Mouse (Mus musculus) gastrocnemius, postnatal 10 days (tissue): ENCODE data around the gene Fhl1. TPM values are rescaled to one million over a fixed set of nuclear protein-coding genes. Genes with fewer than 3 reads are reported as not detected.

ENCODE experiments used
- DNase-seq: peaks from one replicate; pipeline ENCODE4 v3.0.0; 2021; ENCODE audit warnings: mixed read lengths
- long read RNA-seq, 2 experiments: library from polyadenylated mRNA; stranded (forward); transcript quantifications; one replicate each; pipeline ENCODE4 v2.0.0; 2021
- total RNA-seq, 2 experiments: library from RNA; stranded (reverse); gene quantifications; 2 replicates each; pipeline ENCODE4 v1.2.3; 2021

Fhl1 gene
- total RNA-seq: 1,000 to 10,000 TPM; 1,223 to 1,283 TPM
- long read RNA-seq, experiment 1, transcript Fhl1-202 (5 exons, 1,337 nt): minor isoform, 29 of 949 reads
- long read RNA-seq, experiment 1, transcript Fhl1-201 (7 exons, 2,356 nt): minor isoform, 7 of 949 reads
- long read RNA-seq, experiment 1, transcript Fhl1-204 (6 exons, 2,283 nt): major isoform, 606 of 949 reads
- long read RNA-seq, experiment 1, partial matches to known transcripts: 94 of 949 reads
- long read RNA-seq, experiment 1, other reads (novel, unspliced or antisense): 208 of 949 reads
- long read RNA-seq, experiment 2, transcript Fhl1-201 (7 exons, 2,356 nt): minor isoform, 8 of 763 reads
- long read RNA-seq, experiment 2, transcript Fhl1-202 (5 exons, 1,337 nt): minor isoform, 18 of 763 reads
- long read RNA-seq, experiment 2, transcript Fhl1-204 (6 exons, 2,283 nt): major isoform, 410 of 763 reads
- long read RNA-seq, experiment 2, partial matches to known transcripts: 61 of 763 reads
- long read RNA-seq, experiment 2, other reads (novel, unspliced or antisense): 265 of 763 reads

DNA sequence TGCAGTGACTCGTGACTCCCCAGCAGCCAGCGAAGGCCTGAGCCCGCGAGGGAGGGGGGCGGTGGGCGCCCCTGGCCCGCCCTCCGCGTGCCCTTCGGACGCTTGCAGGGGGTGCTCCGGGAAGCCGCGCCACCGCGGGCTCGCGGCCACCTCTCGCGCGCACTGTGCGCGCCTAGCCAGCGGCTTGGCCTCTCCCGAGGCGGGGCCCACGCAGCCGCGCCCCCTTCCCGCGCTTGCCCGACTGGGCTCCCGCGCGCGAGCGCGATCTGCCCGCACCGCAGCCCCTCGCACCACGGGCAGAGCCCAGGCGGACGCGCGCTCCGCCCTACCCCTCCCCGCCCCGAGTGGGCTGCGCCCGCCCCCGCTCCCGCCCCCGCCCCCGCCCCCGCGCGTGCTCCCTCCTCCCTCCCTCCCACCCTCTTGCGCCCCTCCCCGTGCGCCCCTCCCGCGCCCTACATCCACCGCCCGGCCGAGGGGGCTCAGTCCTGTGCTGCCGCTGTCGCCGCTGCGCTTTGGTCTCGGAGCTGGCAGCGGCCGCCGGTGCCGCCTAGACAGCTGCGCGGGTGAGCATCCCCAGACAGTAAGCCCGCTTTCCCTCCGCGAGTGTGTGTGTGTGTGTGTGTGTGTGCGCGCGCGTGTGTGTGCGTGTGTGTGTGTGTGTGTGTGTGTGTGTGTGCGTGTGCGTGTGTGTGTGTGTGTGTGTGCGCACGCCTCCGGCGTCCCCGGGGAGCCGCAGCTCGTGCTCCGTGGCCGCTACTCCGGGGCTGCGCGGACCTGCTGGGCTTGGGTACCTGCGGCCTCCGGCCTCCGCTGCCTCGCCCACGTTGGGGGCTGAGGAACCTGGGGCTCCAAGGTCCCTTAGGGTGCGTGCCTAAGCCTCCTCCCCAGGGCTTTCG, at the start of gene Fhl1:
Gene Fhl1, plus strand, starts transcription at position 482 of the 896 bp plus-strand sequence.
- peak; percentile 58 for DNase-seq

DNA sequence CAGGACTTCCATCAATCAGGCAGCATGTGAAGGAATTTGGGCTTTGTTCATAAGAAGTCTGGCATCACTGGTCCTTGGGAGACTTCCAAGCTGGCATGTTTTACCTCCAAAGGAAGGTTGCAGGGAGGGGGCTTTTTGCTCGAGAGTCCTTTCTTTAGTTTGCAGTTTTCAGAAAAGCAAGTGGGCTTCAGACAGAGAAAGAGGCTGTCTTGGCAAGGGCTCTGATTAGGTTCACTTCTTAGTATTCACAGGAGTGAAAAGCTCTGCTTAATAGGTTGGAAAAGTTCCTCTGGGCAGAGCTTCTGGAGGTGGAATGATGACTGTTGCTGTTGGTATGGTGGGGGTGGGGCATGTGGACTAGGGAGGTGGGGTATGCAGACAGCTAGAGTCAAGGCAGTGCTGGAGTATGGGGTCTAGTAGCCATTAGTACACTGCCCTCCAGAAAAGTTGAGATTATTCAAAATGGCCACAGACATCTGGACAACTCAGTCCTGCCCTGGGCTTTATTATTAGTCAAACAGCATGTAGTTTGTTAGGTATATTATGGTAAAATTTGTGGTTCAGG, 49.3 kb upstream of the Fhl1 start:
- DNase-seq: no peak

DNA sequence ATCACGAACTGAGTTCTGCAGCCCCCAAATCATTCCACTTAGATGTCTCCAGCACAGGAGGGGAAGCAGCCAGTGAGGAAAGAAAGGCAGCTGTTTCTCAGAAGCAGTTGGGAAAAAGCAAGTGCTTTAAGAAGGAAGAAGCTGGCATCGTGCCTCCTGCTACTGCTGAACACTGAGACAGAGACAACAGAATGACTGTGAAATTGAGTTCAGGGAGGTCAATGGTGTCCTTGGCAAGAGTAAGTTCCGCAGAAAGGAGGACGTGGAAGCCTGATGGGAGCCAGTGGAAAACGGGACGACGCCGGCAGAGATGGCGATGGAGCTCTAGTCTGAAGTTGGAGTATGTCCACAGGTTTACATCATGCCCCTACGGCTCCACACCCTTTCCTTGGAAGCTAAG, 48.1 kb upstream of the Fhl1 start:
- DNase-seq: peak; percentile 26

DNA sequence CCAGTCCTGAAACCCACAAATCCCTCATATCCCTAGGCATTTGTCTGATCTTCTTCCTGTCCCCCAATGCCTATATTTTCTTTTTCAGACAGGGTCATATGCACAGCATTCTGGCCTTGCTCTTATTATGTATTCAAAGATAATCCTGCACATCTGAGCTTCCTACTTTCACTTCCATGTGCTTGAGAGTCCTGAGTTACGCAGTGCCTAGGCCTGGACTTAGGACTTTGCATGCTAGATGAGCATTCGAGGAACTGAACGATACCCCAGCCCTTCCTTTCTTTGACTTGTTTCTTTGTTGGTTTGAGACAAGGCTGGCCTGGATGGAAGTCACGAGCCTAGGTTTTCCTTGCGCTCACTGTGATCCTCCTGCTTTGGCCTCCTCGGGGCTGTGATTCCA, 39.0 kb upstream of the Fhl1 start:
- DNase-seq: no peak

DNA sequence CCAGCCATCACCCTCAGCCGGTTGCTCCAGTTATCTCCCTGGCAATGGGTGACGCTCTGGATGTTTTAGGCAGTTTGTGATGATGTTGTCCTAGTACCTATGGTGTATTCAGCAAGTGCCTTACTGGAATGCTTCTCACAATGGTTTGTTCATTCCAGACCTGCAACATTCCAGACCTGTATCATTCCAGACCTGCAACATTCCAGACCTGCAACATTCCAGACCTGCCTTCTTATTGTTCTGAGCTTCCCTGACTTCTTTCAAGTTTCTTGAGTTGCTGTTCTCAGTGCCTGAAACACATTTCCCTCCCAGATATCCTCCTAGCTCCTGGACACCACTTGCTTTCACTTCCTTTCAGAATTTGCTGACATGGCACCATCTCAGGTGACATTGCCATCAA, 37.0 kb upstream of the Fhl1 start:
- DNase-seq: no peak

DNA sequence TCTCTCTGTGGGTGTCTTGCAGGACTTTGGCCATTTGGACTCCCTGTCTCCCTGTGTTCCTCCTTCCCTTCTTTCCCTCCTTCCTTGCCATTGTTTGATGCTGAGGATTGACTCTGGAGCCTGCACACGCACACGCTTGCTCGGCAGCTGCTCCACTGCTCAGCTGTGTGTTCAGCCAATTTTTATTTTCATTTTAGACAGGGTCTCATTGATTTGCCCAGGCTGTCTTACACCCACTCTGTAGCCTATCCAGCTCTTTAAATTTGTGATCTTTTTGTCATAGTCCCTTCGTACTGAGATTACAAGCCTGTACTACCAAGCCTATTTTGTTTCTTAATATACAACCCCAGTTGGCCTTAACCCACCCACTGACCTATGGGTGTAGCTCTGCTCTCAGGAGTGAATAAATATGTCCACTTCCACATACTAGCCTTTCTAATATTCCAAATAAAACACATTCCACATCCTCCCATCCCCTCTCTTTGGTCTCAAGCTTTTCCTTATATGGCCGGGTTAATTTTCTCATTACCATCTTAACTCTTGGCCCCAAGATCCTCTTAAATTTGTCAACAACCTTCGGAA, 34.3 kb upstream of the Fhl1 start:
- DNase-seq: no peak

DNA sequence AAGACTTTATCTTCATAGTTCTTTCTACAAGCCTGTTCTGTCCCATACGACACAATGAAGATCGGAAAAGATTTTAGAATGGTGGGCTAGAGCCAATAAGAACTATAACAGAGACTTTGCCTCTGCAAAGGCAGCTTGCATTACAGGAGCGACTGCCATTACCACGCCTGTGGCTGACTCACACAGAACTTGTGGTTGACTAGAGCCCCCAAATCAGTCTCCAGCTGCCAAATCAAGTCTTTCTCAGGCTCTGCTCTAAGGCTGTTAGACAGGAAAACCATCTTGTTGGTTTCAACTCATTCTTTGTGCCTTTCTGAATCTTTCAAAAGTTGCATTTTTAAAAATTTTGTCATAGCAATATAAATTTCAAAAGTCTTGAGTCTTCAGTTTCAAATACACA, 33.7 kb upstream of the Fhl1 start:
- no peak for DNase-seq

DNA sequence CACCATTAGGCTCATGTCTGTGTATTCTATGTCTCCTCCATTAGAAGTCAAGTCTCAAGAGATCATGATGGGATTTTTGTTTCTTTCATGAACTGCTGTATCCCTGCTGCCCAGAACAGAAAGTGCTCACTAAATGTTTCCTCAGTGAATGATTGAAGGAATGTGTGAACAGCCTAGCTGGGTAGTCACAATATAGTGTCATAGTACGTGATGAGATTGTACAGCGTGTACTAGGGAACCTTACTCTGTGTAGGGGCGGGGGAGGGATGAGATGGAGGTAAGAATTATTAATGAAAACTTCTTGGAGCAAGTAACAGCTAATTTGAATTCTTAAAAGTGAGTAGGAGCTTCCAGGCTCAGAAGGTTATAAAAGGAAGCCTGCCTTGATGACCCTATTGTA, 30.3 kb upstream of the Fhl1 start:
- DNase-seq: no peak

DNA sequence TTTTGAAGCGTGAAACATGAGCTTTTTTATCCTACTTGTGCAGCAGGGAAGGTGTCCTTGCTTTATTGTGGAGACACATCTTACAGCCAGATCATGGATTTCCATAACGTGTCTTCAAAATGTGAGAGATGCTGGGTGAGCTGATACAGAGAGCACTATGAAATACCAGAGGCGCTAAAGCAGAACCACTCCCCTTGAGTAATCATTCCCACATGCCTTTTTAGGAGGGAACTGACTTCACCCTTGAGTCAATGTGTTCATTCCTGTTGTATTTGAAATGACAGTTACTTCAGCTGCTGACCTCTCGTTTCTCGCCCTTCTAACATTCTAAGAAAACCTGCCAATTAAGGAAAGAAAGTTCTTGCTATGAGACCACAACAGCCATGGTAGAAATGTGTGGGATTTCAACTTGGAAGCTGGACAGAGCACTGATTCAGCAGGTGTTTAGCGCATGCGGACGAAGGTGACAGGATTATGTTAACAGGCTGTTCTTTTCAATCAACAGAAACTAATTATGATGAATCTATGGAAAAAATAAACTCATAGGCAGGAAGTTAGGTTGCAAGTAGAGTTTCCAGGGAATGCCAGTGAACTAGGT, 27.5 kb upstream of the Fhl1 start:
- no peak for DNase-seq

DNA sequence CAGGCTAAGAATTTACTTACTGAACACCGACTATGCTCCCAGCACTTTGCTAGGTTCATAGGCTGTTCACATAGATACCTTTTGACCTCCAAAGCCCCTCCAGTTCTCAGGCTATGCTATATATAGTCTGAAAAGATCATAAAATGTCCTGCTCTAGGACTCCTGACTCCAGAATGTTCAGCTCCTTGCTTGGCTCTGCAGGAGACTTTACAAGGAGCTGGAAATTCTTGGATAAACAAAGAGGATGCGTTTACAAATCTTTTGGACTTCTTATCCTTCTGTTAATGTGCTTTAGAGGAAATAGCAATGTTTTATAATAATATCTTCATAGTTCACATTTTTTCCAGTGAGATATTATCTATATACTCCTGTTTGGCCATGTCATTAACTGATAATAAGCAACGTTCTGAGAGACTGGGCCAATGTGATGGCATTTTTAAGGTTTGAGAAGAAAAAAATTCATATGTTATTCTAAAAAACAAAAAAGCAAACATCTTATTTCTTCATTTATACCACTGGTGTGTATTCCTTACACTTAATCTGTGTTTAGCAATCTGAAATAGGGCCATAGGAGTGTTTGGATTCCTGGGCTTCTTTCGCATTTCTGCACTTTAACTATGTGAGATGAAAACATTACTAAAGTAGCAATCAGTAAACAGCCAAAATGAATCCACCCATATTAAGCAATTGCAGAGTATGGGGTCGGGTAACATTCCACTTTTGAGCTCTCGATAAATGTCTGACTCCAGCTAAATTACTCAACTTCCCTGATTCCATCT, 22.8 kb upstream of the Fhl1 start:
- DNase-seq: no peak

DNA sequence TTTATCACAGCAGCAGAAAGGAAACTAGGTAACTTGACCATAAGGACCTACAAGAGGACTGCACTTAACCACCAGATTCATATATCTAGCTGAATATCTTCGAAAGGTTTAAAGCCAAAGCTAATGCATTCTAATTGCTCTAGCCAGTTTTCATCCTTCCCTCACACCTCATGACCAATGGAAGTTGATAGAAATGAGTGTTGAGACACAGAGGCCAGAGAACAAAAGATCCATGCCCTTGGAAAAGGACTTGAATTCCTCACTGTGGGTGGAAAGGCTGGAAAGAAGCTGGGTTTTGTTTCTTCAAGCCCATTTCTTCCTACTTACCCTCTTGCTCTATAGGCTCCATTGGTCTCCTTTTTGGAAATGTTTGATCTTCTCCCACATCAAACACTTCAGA, 21.1 kb upstream of the Fhl1 start:
- DNase-seq: no peak

DNA sequence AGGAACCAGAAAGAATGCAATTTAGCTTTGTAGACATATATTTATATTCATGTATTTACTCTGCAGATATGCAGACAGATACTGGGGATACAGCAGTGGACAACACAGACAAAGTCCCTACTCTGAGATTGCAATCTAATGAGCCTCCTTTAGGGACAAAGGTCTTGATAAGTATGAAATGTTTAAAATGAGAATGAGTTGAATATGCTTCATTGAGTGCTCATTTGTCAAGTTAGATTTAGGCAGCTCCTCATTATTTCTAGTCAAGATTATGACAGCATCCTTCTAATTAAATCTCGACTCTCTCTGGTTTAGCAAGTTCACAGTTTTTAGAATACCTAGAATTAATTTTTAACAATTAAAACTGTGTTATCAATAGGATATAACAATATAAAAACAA, 18.9 kb upstream of the Fhl1 start:
- DNase-seq: no peak

DNA sequence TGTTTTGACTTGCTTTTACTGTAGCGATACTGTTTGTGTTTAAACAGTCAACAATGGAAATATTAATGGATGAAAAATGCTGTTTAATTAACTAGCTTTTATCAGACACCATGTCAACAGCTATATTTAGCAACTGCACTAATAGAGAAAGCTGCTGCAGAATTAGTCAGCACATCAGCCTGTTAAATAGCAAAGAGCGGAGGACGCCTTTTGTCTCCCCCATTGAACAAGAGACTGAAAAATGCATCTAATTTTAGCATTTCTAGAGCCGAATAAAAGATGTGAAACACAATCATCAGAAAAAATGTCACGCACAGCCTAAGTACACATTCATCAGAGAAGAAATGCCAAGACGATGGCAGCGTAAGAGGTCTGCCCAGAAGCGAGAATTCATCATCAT, 9.0 kb upstream of the Fhl1 start:
- no peak for DNase-seq

DNA sequence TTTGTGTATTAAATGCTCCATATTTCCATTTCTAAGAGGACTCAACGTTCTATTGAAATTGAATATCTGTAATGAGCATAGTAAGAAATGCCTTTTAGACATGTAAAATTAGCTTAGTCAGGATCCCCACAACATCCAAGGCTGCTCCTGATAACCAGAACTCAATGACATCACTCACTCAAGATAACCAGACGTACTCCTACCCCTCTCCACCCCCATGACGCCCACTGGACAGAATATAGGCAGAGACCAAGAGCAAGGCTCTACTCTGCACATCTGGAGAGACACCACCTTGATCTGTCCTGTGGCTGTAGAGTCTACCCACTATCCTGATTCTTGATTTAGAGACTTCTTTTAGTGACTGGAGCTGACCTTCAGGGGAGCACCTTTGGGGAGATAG, 3.1 kb upstream of the Fhl1 start:
- DNase-seq: no peak

DNA sequence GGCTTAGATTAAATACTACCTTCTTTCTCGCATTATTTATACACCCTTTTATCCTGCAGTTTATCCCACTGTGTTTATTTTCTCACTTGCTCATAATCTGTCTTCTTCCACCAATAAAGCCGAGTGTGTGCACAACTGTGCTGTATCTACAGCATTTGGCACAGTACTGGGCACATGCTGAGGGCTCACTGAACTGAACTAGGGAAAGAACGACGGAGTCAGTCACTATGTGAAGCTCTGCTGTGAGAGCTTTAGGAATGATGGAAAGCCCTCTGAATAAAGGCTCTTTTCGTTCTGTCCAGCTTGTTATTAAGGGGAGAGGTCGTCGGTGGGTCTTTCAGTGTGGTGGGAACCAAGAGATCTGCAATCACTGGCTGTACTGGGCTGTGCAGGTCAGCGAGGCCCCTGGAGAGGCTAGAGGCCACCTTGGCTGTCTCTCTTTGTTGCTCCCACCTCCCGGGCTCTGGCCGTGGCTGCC, 720 bp upstream of the Fhl1 start:
- no peak for DNase-seq

DNA sequence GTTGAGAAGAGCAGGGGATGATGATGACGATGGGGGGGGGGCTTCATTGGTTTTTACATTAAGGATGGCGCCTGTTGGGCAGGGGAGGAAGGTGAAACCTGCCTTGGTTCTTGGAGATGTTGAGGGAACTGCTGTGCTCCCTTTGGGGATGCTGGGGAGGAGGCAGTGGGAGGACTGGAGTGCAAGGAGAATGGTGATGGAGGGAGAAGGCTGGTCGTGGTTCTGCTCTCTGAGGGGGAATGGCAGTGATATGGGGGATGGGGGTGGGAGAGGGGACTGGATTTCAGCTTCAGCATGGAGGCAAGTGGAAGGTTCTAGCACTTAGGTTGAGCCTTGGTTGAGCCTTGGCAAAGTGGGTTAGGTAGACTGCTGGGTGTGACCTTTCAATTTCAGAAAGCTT, 814 bp downstream of the Fhl1 start:
- no peak for DNase-seq

DNA sequence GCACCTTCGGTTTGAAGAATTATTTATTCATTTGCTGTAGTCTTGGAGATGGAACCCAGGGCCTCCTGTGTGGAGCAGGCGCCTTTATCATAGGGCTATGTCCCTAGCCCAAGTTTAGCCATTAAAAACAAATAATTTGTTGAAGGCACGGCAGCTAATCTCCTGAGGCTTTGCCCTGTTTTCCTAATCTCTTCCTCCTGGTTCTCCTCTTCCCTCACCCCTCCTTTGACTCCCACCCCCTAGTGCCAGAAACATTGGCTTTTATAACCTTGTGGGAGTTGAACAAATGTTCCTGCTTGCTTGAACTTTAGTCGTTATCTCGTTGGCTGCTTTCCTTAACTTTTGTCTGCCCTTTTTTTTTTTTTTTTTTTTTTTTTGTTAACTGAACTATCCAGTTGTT, 2.8 kb downstream of the Fhl1 start:
- no peak for DNase-seq

DNA sequence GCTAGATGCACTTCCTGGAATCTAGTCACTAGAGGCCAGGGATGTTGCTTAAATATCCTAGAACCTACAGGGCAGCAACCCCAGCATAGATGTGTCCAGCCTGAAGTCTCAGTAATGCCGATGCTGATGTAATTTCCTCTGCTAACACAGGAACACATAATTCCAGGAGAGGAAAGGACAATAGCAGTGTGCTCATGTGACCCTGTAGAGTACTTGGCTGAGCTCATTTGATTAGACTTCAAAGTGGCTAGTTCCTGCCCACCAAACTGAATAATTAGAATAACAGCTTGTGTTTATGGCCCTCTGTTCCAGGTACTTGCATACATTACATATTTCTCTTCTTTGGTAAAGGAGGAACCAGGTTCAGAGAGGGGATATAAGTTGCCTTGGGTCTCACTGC, 4.6 kb downstream of the Fhl1 start:
- no peak for DNase-seq

DNA sequence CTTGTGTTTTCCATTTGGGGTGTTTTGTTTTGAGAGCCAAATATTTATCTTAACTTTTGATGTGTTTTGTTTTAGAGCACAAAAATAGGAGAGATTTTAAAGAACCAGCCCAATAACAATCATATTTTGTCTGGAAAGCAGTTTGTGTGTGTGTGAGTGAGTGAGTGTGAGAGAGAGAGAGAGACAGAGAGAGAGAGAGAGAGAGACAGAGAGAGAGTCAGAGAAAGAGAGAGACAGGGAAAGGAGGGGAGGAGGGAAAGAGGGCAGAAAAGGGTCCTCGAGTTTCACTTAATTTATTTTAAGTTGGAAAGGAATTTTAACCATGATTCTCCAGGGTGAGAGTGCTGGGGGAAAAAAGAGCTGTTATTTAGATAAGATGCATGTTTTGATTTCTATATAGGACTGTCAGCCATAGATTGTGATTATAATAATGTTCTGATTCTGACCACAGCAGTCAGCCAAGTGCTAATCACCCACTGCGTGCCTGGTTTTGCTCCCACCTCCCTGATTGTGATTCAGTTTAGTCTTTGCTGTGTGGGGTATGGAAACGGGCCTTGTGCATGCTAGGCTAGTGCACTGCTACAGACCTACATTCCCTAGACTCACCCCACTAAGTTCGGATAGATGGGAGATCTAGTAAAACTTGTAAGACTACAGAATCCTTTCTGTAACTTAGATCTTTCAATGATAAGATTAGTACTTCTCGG, 6.4 kb downstream of the Fhl1 start:
- no peak for DNase-seq

DNA sequence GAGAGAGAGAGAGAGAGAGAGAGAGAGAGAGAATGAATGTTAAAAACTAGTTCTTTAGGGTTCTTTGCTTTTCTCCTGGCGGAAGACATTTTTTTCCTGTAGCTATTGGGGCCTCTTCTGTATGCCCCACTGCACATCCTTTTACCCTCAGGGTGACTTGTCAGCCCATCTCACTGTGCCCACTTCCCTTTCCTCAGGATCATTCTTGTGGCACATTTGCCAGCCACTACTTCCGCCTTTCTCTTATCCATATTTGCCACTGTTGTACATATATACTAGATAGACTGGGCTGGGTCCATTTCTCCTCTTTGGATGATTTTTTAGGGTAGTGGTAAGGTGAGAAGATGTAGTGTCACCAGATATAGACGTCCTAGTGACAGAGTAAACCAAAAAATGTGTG, 9.8 kb downstream of the Fhl1 start:
- no peak for DNase-seq

DNA sequence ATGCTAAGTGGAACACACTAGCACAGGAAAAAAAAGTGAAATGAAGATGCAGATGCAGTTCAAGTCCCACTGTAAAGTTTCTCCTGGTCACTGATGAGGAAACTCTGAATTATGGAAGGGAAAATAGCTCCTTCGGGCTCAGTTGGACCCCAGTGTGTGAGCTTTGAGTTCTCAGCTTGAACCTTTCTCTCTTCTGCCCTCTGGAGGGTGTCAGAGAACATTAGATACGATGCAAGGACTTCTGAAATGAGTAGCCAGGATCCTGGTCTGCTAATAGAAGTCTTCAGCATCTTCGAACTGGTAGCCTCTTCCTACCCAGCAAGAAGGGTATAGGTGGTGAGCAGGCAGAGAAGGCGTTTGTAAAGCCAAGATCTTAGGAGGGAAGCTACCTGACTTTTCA, 19.9 kb downstream of the Fhl1 start:
- DNase-seq: no peak
